Mouse (Mus musculus) intestine, postnatal 0 days (tissue): Measurements from ENCODE around the gene Pex16. TPM values are rescaled to one million over a fixed set of nuclear protein-coding genes. Genes with fewer than 3 reads are reported as not detected.

Source experiments
- ATAC-seq: fragments of 200-750 bp; cut with Nextera tagmentation; 2 replicates; pipeline ENCODE4 v1.8.0; 2017; ENCODE audit warnings: mild to moderate bottlenecking, moderate TSS enrichment, moderate library complexity
- H3K27ac ChIP-seq: fragments of 300-500 bp; sonication (generic); 2 replicates; pipeline ENCODE4 v1.5.1; 2014; ENCODE audit warnings: mild to moderate bottlenecking, low read depth, low read length, moderate library complexity
- H3K27me3 ChIP-seq: fragments of 300-500 bp; sonication (generic); replicated peaks from 2 replicates; pipeline ENCODE4 v1.6.1; 2014; ENCODE audit warnings: low read length, mixed read lengths; ENCODE audit not compliant: control insufficient read depth, insufficient read depth
- H3K36me3 ChIP-seq: fragments of 300-500 bp; sonication (generic); 2 replicates; pipeline ENCODE4 v1.6.1; 2014; ENCODE audit warnings: mild to moderate bottlenecking, moderate library complexity; ENCODE audit not compliant: control insufficient read depth, insufficient read depth
- H3K4me1 ChIP-seq: fragments of 300-500 bp; sonication (generic); replicated peaks from 2 replicates; pipeline ENCODE4 v1.6.1; 2014; ENCODE audit warnings: antibody characterized with exemption, low read length, mixed read lengths; ENCODE audit not compliant: control insufficient read depth, insufficient read depth
- H3K4me2 ChIP-seq: fragments of 300-500 bp; sonication (generic); replicated peaks from 2 replicates; pipeline ENCODE4 v1.6.1; 2014; ENCODE audit warnings: low read depth, mild to moderate bottlenecking, moderate library complexity
- H3K4me3 ChIP-seq: fragments of 300-500 bp; sonication (generic); 2 replicates; pipeline ENCODE4 v1.5.1; 2014; ENCODE audit warnings: low read depth, low read length
- H3K9ac ChIP-seq: fragments of 300-500 bp; sonication (generic); 2 replicates; pipeline ENCODE4 v1.6.1; 2014; ENCODE audit warnings: mild to moderate bottlenecking, low read depth, low read length
- H3K9me3 ChIP-seq: fragments of 300-500 bp; sonication (generic); 2 replicates; pipeline ENCODE4 v1.6.1; 2016; ENCODE audit warnings: mixed run types; ENCODE audit not compliant: control insufficient read depth
- CTCF ChIP-seq: sonication (generic); IDR thresholded peaks from 2 replicates; pipeline ENCODE4 v1.5.1; 2016; ENCODE audit warnings: low read depth, mild to moderate bottlenecking, control low read depth, antibody characterized with exemption, moderate library complexity
- WGBS: fragments of 180-500 bp; shearing (Covaris S2); extraction: QIAGEN DNeasy Blood & Tissue Kit; methylation state at CpG from one replicate; pipeline ENCODE4 v1.1.7; 2014; 5-methylcytosine and 5-hydroxymethylcytosine counted together
- polyA plus RNA-seq: library from polyadenylated mRNA; unstranded; fragments of >200 nt; fragmentation: Nextera tagmentation; extraction: Ambion mirVana; gene quantifications from 2 replicates; pipeline ENCODE4 v1.2.1, GENCODE M21; 2015

Gene Pex16
- polyA plus RNA-seq, 1 experiment from 2014 or later = 86.0 TPM

- H3K9ac ChIP-seq = no peak overlapping the region
- TF ChIP-seq CTCF = no peak
- WGBS = 77% methylated on average over 4 of the region's 4 CpGs
- no peaks in the 10 kb centered on the region for H3K9me3 ChIP-seq
- H3K4me2 ChIP-seq = no peak overlapping the region
- H3K36me3 ChIP-seq = peaks cover 50% of the 10 kb centered on the region
- H3K4me3 ChIP-seq = no peak overlapping the region
- H3K27ac ChIP-seq = no peak overlapping the region
- ATAC-seq = no peak
- H3K4me1 ChIP-seq = no peaks in the 10 kb centered on the region
- no peaks in the 10 kb centered on the region for H3K27me3 ChIP-seq
Observed at GRCm38 (mm10) chr2:92384101-92384500, 9.6 kb downstream of the Pex16 start.

- H3K4me3 ChIP-seq = no peak overlapping the region
- no peak for ATAC-seq
- no peaks in the 10 kb centered on the region; the same call in 1 of the 2 replicates for H3K27me3 ChIP-seq
- TF ChIP-seq CTCF = no peak
- H3K4me1 ChIP-seq = 0 out of 2 replicates have a peak, but pooled peaks cover 3% of the 10 kb centered on the region
- H3K9ac ChIP-seq = no peak overlapping the region
- H3K9me3 ChIP-seq = no peaks in the 10 kb centered on the region
- H3K36me3 ChIP-seq = peaks cover 37% of the 10 kb centered on the region
- no peak overlapping the region for H3K4me2 ChIP-seq
- WGBS = 72% methylated on average over 22 of the region's 22 CpGs
- no peak overlapping the region for H3K27ac ChIP-seq
Observed at GRCm38 (mm10) chr2:92385113-92386051, 10.9 kb downstream of the Pex16 start.

GRCm38 (mm10) chr2:92386821-92387570 lies 12.5 kb downstream of the Pex16 start:
- no peak for TF ChIP-seq CTCF
- 92% methylated on average over 30 of the region's 30 CpGs for WGBS
- Histone ChIP-seq H3K27ac (no peak overlapping the region), H3K9ac (no peak overlapping the region), H3K9me3 (no peaks in the 10 kb centered on the region), H3K4me1 (0 out of 2 replicates have a peak, but pooled peaks cover 3% of the 10 kb centered on the region), H3K4me3 (no peak overlapping the region), H3K27me3 (peaks cover 4% of the 10 kb centered on the region), H3K4me2 (no peak overlapping the region), H3K36me3 (peaks cover 21% of the 10 kb centered on the region)
- no peak for ATAC-seq

DNA sequence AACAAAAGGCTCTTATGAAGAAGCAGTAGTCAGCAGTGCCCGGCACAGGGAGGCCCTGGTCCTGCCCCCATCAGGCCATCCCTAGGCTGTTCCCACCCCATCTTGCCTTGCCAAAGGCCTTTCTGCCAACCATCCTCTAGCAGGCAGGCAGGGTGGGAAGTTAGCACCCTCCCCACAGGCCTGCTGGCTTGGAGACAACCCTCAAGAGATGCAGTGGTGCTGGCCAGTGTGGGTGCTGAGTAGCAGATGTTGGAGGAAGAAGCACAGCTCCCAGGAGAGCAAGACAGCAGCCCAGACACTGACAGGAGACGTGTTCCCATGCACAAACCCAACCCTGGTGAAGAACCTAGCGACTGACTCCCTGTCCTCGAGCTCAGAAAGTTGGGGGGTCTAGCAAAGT lies 13.2 kb downstream of the Pex16 start:
- Histone ChIP-seq H3K9ac (no peak overlapping the region), H3K4me3 (no peak overlapping the region), H3K36me3 (peaks cover 15% of the 10 kb centered on the region), H3K4me1 (0 out of 2 replicates have a peak, but pooled peaks cover 3% of the 10 kb centered on the region), H3K27me3 (peaks cover 7% of the 10 kb centered on the region), H3K9me3 (no peaks in the 10 kb centered on the region), H3K4me2 (no peak overlapping the region), H3K27ac (no peak overlapping the region; the same call in 1 of the 2 replicates)
- ATAC-seq = no peak
- 84% methylated on average over 4 of the region's 4 CpGs for WGBS
- no peak for TF ChIP-seq CTCF

DNA sequence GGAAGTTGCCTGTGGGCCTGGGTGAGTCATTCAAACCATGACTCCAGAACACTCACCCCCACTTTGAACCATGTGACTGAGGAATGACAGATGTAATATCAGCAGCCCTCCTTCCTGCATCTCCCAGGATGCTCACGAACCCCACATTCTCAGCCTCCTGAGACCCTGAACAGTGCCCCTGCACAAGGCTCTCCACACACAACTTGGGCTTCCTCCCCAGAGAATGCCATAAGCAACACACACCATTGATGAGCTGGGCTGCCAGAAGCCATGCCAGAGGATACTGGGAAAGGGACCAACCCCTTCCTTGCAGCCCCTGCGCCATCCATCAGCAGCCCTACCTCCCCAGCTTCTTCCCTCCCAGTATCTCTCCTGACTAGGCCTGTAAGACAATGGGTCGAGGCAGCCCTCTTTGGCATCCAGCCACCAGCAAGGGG lies 13.6 kb downstream of the Pex16 start:
- peaks cover 11% of the 10 kb centered on the region; the same call in 1 of the 2 replicates for H3K36me3 ChIP-seq
- H3K27ac ChIP-seq = no peak overlapping the region
- H3K9me3 ChIP-seq = no peaks in the 10 kb centered on the region
- TF ChIP-seq CTCF = no peak
- H3K4me3 ChIP-seq = no peak overlapping the region
- H3K9ac ChIP-seq = no peak overlapping the region
- 0 out of 2 replicates have a peak, but pooled peaks cover 3% of the 10 kb centered on the region for H3K4me1 ChIP-seq
- WGBS = 50% methylated on average over 3 of the region's 3 CpGs
- no peak for ATAC-seq
- H3K4me2 ChIP-seq = peak overlapping the region; percentile 76; the same call in 1 of the 2 replicates
- H3K27me3 ChIP-seq = peaks cover 10% of the 10 kb centered on the region
